Mouse (Mus musculus): Measurements from ENCODE around the gene Galnt7. TPM values are rescaled to one million over a fixed set of nuclear protein-coding genes. Genes with fewer than 3 reads are reported as not detected.
A peak's percentile ranks its signal among the peaks of the same experiment; 100 is the strongest.

Galnt7 gene
- polyA plus RNA-seq, 1 experiment from 2014 or later = 22.4 TPM

GRCm38 (mm10) chr8:57610706-57611418 is 42.0 kb downstream of the Galnt7 start:
- 36% methylated on average over 10 of the region's 11 CpGs for WGBS
- H3K9me3 ChIP-seq (ENCODE audit: low read length) = no peaks in the 10 kb centered on the region
- no peaks in the 10 kb centered on the region for H3K36me3 ChIP-seq (ENCODE audit: insufficient read depth, low read length)
- 0 out of 2 replicates have a peak, but pooled peaks have one; percentile 21 for ATAC-seq (ENCODE audit: low FRiP score, low TSS enrichment)
- peaks cover 22% of the 10 kb centered on the region for H3K4me1 ChIP-seq (ENCODE audit: insufficient read depth, low read length)
- no peak overlapping the region for H3K4me3 ChIP-seq (ENCODE audit: low read length)
- H3K4me2 ChIP-seq (replicated peaks; ENCODE audit: low read depth, low read length) = no peak overlapping the region
- no peaks in the 10 kb centered on the region for H3K27me3 ChIP-seq (ENCODE audit: insufficient read depth, low read length)
- H3K9ac ChIP-seq (replicated peaks; ENCODE audit: low read length) = no peak overlapping the region
- no peak overlapping the region for H3K27ac ChIP-seq (ENCODE audit: low read length)

GRCm38 (mm10) chr8:57602511-57602910 is 50.3 kb downstream of the Galnt7 start:
- no peak overlapping the region for H3K4me2 ChIP-seq (replicated peaks; ENCODE audit: low read depth, low read length)
- H3K4me1 ChIP-seq (ENCODE audit: insufficient read depth, low read length) = peaks cover 8% of the 10 kb centered on the region; the same call in 1 of the 2 replicates
- no peak overlapping the region for H3K4me3 ChIP-seq (ENCODE audit: low read length)
- H3K9ac ChIP-seq (replicated peaks; ENCODE audit: low read length) = no peak overlapping the region
- H3K27ac ChIP-seq (ENCODE audit: low read length) = no peak overlapping the region
- no peaks in the 10 kb centered on the region for H3K27me3 ChIP-seq (ENCODE audit: insufficient read depth, low read length)
- no peak for ATAC-seq (ENCODE audit: low FRiP score, low TSS enrichment)
- no peaks in the 10 kb centered on the region for H3K36me3 ChIP-seq (ENCODE audit: insufficient read depth, low read length)
- 67% methylated on average over 5 of the region's 5 CpGs for WGBS
- no peaks in the 10 kb centered on the region for H3K9me3 ChIP-seq (ENCODE audit: low read length)

- Histone ChIP-seq H3K9me3 (ENCODE audit: low read length) (no peaks in the 10 kb centered on the region), H3K4me3 (ENCODE audit: low read length) (no peak overlapping the region), H3K4me2 (replicated peaks; ENCODE audit: low read depth, low read length) (no peak overlapping the region), H3K27me3 (ENCODE audit: insufficient read depth, low read length) (no peaks in the 10 kb centered on the region), H3K36me3 (ENCODE audit: insufficient read depth, low read length) (no peaks in the 10 kb centered on the region), H3K9ac (replicated peaks; ENCODE audit: low read length) (no peak overlapping the region), H3K27ac (ENCODE audit: low read length) (no peak overlapping the region), H3K4me1 (ENCODE audit: insufficient read depth, low read length) (peaks cover 8% of the 10 kb centered on the region; the same call in 1 of the 2 replicates)
- peak; percentile 42; the same call in 1 of the 2 replicates for ATAC-seq (ENCODE audit: low FRiP score, low TSS enrichment)
- 79% methylated on average over 12 of the region's 12 CpGs for WGBS
These were observed 50.8 kb downstream of the Galnt7 start for GRCm38 (mm10) chr8:57601987-57602418.

GRCm38 (mm10) chr8:57599813-57600555 is 52.8 kb downstream of the Galnt7 start:
- Histone ChIP-seq H3K27me3 (ENCODE audit: insufficient read depth, low read length) (no peaks in the 10 kb centered on the region), H3K4me2 (replicated peaks; ENCODE audit: low read depth, low read length) (peak overlapping the region; percentile 51), H3K4me3 (ENCODE audit: low read length) (peak overlapping the region; percentile 32), H3K27ac (ENCODE audit: low read length) (no peak overlapping the region), H3K4me1 (ENCODE audit: insufficient read depth, low read length) (peaks cover 8% of the 10 kb centered on the region; the same call in 1 of the 2 replicates), H3K9me3 (ENCODE audit: low read length) (no peaks in the 10 kb centered on the region), H3K36me3 (ENCODE audit: insufficient read depth, low read length) (no peaks in the 10 kb centered on the region), H3K9ac (replicated peaks; ENCODE audit: low read length) (no peak overlapping the region; the same call in 1 of the 2 replicates)
- peak; percentile 42; the same call in 1 of the 2 replicates for ATAC-seq (ENCODE audit: low FRiP score, low TSS enrichment)
- 24% methylated on average over 22 of the region's 22 CpGs for WGBS

- no peaks in the 10 kb centered on the region for H3K27me3 ChIP-seq (ENCODE audit: insufficient read depth, low read length)
- H3K36me3 ChIP-seq (ENCODE audit: insufficient read depth, low read length) = no peaks in the 10 kb centered on the region
- no peak overlapping the region for H3K4me3 ChIP-seq (ENCODE audit: low read length)
- WGBS = 76% methylated on average over 3 of the region's 3 CpGs
- H3K9me3 ChIP-seq (ENCODE audit: low read length) = no peaks in the 10 kb centered on the region
- no peak overlapping the region for H3K4me2 ChIP-seq (replicated peaks; ENCODE audit: low read depth, low read length)
- H3K4me1 ChIP-seq (ENCODE audit: insufficient read depth, low read length) = peaks cover 12% of the 10 kb centered on the region; the same call in 1 of the 2 replicates
- no peak for ATAC-seq (ENCODE audit: low FRiP score, low TSS enrichment)
- H3K9ac ChIP-seq (replicated peaks; ENCODE audit: low read length) = no peak overlapping the region
- no peak overlapping the region for H3K27ac ChIP-seq (ENCODE audit: low read length)
These were observed 57.0 kb downstream of the Galnt7 start for GRCm38 (mm10) chr8:57595853-57596252.

GRCm38 (mm10) chr8:57594175-57594885 is 58.5 kb downstream of the Galnt7 start:
- H3K4me1 ChIP-seq (ENCODE audit: insufficient read depth, low read length) = 0 out of 2 replicates have a peak, but pooled peaks cover 5% of the 10 kb centered on the region
- H3K9ac ChIP-seq (replicated peaks; ENCODE audit: low read length) = no peak overlapping the region
- H3K27ac ChIP-seq (ENCODE audit: low read length) = no peak overlapping the region
- no peak overlapping the region for H3K4me3 ChIP-seq (ENCODE audit: low read length)
- H3K27me3 ChIP-seq (ENCODE audit: insufficient read depth, low read length) = no peaks in the 10 kb centered on the region
- H3K9me3 ChIP-seq (ENCODE audit: low read length) = no peaks in the 10 kb centered on the region
- H3K4me2 ChIP-seq (replicated peaks; ENCODE audit: low read depth, low read length) = no peak overlapping the region
- ATAC-seq (ENCODE audit: low FRiP score, low TSS enrichment) = no peak
- H3K36me3 ChIP-seq (ENCODE audit: insufficient read depth, low read length) = no peaks in the 10 kb centered on the region
- 64% methylated on average over 6 of the region's 6 CpGs for WGBS

GRCm38 (mm10) chr8:57592604-57593003 is 60.2 kb downstream of the Galnt7 start:
- Histone ChIP-seq H3K27me3 (ENCODE audit: insufficient read depth, low read length) (no peaks in the 10 kb centered on the region), H3K27ac (ENCODE audit: low read length) (no peak overlapping the region), H3K36me3 (ENCODE audit: insufficient read depth, low read length) (no peaks in the 10 kb centered on the region), H3K4me3 (ENCODE audit: low read length) (no peak overlapping the region), H3K9ac (replicated peaks; ENCODE audit: low read length) (no peak overlapping the region), H3K4me1 (ENCODE audit: insufficient read depth, low read length) (0 out of 2 replicates have a peak, but pooled peaks cover 5% of the 10 kb centered on the region), H3K9me3 (ENCODE audit: low read length) (no peaks in the 10 kb centered on the region), H3K4me2 (replicated peaks; ENCODE audit: low read depth, low read length) (no peak overlapping the region)
- WGBS = 62% methylated on average over 7 of the region's 7 CpGs
- ATAC-seq (ENCODE audit: low FRiP score, low TSS enrichment) = no peak

GRCm38 (mm10) chr8:57591681-57592080 is 61.2 kb downstream of the Galnt7 start:
- no peaks in the 10 kb centered on the region for H3K36me3 ChIP-seq (ENCODE audit: insufficient read depth, low read length)
- H3K27ac ChIP-seq (ENCODE audit: low read length) = no peak overlapping the region
- no peak overlapping the region for H3K4me2 ChIP-seq (replicated peaks; ENCODE audit: low read depth, low read length)
- no peak overlapping the region for H3K4me3 ChIP-seq (ENCODE audit: low read length)
- no peaks in the 10 kb centered on the region for H3K9me3 ChIP-seq (ENCODE audit: low read length)
- ATAC-seq (ENCODE audit: low FRiP score, low TSS enrichment) = no peak
- 0 out of 2 replicates have a peak, but pooled peaks cover 10% of the 10 kb centered on the region for H3K4me1 ChIP-seq (ENCODE audit: insufficient read depth, low read length)
- H3K27me3 ChIP-seq (ENCODE audit: insufficient read depth, low read length) = no peaks in the 10 kb centered on the region
- 95% methylated on average over 4 of the region's 4 CpGs for WGBS
- no peak overlapping the region for H3K9ac ChIP-seq (replicated peaks; ENCODE audit: low read length)

GRCm38 (mm10) chr8:57590015-57590414 is 62.8 kb downstream of the Galnt7 start:
- 69% methylated on average over 8 of the region's 8 CpGs for WGBS
- no peak overlapping the region for H3K4me3 ChIP-seq (ENCODE audit: low read length)
- no peak for ATAC-seq (ENCODE audit: low FRiP score, low TSS enrichment)

More at GRCm38 (mm10) chr8:57590015-57590414, 62.8 kb downstream of the Galnt7 start:
- no peaks in the 10 kb centered on the region for H3K36me3 ChIP-seq (ENCODE audit: insufficient read depth, low read length)
- H3K9me3 ChIP-seq (ENCODE audit: low read length) = no peaks in the 10 kb centered on the region
- H3K9ac ChIP-seq (replicated peaks; ENCODE audit: low read length) = no peak overlapping the region
- H3K27ac ChIP-seq (ENCODE audit: low read length) = no peak overlapping the region
- no peak overlapping the region for H3K4me2 ChIP-seq (replicated peaks; ENCODE audit: low read depth, low read length)
- 0 out of 2 replicates have a peak, but pooled peaks cover 10% of the 10 kb centered on the region for H3K4me1 ChIP-seq (ENCODE audit: insufficient read depth, low read length)
- no peaks in the 10 kb centered on the region for H3K27me3 ChIP-seq (ENCODE audit: insufficient read depth, low read length)

Data from kidney, embryonic 16.5 days (tissue).